ENCODE assay signal across 23 mouse cellular contexts in the genomic region with DNA sequence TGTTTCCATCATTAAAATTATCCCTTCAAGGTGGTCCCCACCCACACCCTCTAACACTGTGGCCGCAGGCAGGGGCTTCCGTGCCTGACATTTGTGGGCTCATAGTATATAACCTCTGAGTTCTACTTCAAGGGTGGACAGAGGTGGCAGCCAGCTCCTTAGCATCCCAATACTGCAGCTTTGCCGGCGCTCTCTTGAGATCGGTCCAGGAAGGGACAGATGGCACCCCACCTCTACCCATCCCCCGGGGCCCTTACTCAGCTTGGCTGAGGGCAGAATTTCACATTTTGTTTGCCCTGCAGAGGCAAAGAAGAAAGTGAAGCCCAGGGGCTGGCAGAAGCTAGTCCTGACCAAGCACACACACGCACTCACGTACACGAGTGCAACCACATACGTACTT. TPM values are rescaled to one million over a fixed set of nuclear protein-coding genes. Genes with fewer than 3 reads are reported as not detected.
DNase-seq lines count a peak whose midpoint lies in the region; TF ChIP-seq lines count a peak whose summit lies in the region.
"Had no signal": no experiment of that assay in that cellular context is flagged by ENCODE, and none has a peak within 500 bp of the region (broad histone marks: within the 10 kb centered on the region; RNA-seq: fewer than 3 reads in every experiment).

No protein-coding gene starts in this region.

- TF ChIP-seq CTCF in cerebellum, adult 2 months (IDR thresholded peaks at IDR 0.05; ENCODE audit: borderline replicate concordance, insufficient read depth, low read depth, low read length) = no peak
- TF ChIP-seq CTCF in left cerebral cortex, adult 2 months (IDR thresholded peaks at IDR 0.05) = no peak
- no peak for TF ChIP-seq CTCF in ES-Bruce4 (IDR thresholded peaks at IDR 0.05; ENCODE audit: low read depth, low read length)

- no peak for TF ChIP-seq EP300 in ES-Bruce4 (IDR thresholded peaks at IDR 0.05; ENCODE audit: insufficient read depth, low read depth, low read length)

- H3K27ac ChIP-seq in cerebellum, adult 2 months (ENCODE audit: insufficient read depth, low read length) = peak overlapping the region; percentile 61
- peak overlapping the region; percentile 53; the same call in 1 of the 2 replicates for H3K27ac ChIP-seq in left cerebral cortex, adult 2 months
- 0 out of 2 replicates have a peak overlapping the region, but pooled peaks have one; percentile 14 for H3K27ac ChIP-seq in ES-Bruce4 (ENCODE audit: insufficient read depth, low read length)
- no peak overlapping the region for H3K27ac ChIP-seq in limb, embryonic 10.5 days
- H3K27ac ChIP-seq: embryonic facial prominence, embryonic 12.5 days; forebrain, embryonic 15.5 days; gastrocnemius, adult 2 months; heart, adult 2 months; hindbrain, embryonic 14.5 days; limb, embryonic 15.5 days; midbrain, embryonic 15.5 days had no signal

- H3K9me3 ChIP-seq in ES-Bruce4 (replicated peaks; ENCODE audit: control insufficient read depth, insufficient read depth, low read length, poor library complexity, severe bottlenecking) = no peaks in the 10 kb centered on the region
- no peaks in the 10 kb centered on the region for H3K9me3 ChIP-seq in limb, embryonic 10.5 days (replicated peaks)
- H3K9me3 ChIP-seq: embryonic facial prominence, embryonic 12.5 days; forebrain, embryonic 15.5 days; heart, embryonic 12.5 days; limb, embryonic 15.5 days; midbrain, embryonic 15.5 days had no signal

- H3K4me3 ChIP-seq in cerebellum, adult 2 months (replicated peaks; ENCODE audit: insufficient read depth, low read depth, low read length) = no peak overlapping the region
- no peak overlapping the region for H3K4me3 ChIP-seq in left cerebral cortex, adult 2 months
- H3K4me3 ChIP-seq in ES-Bruce4 (ENCODE audit: low read depth, low read length) = peak overlapping the region; percentile 11; the same call in 1 of the 2 replicates
- no peak overlapping the region for H3K4me3 ChIP-seq in limb, embryonic 10.5 days
- H3K4me3 ChIP-seq: embryonic facial prominence, embryonic 12.5 days; forebrain, embryonic 15.5 days; gastrocnemius, adult 2 months; heart, adult 2 months; heart, embryonic 12.5 days; limb, embryonic 15.5 days; midbrain, embryonic 15.5 days had no signal

- H3K9ac ChIP-seq in ES-Bruce4 (ENCODE audit: low read depth, poor library complexity, severe bottlenecking) = no peak overlapping the region
- H3K9ac ChIP-seq: embryonic facial prominence, embryonic 12.5 days; forebrain, embryonic 15.5 days; heart, embryonic 12.5 days; hindbrain, embryonic 14.5 days; limb, embryonic 15.5 days; midbrain, embryonic 15.5 days had no signal

- peaks cover 7% of the 10 kb centered on the region for H3K36me3 ChIP-seq in ES-Bruce4 (ENCODE audit: control insufficient read depth, insufficient read depth, low read length, poor library complexity, severe bottlenecking)
- H3K36me3 ChIP-seq in limb, embryonic 10.5 days = peaks cover 71% of the 10 kb centered on the region

- DNase-seq in cerebellum, adult 2 months = peak; percentile 63 to 74
- DNase-seq in cerebellum, adult 8-10 months = no peak
- no peak for DNase-seq in left cerebral cortex, adult 2 months (ENCODE audit: extremely low spot score in 1 of 2, low spot score in 2 of 2)
- no peak for DNase-seq in left cerebral cortex, postnatal 25 days (ENCODE audit: low spot score in 2 of 2)
- DNase-seq in cerebellum, adult 9-11 months = peak; percentile 71
- DNase-seq in limb, embryonic 10.5 days (ENCODE audit: low spot score) = no peak
- no peak for DNase-seq in retina, embryonic 14.5 days (ENCODE audit: low spot score)
- DNase-seq: adrenal gland, postnatal 25 days; gastrocnemius, adult 2 months; gastrocnemius, postnatal 36 days; heart, adult 2 months; kidney, adult 11 months; kidney, postnatal 14 days; left cerebral cortex, postnatal 4 days; thymus, adult 2 months; thymus, postnatal 4 days had no signal

- peaks cover 34% of the 10 kb centered on the region for H3K4me1 ChIP-seq in cerebellum, adult 2 months (ENCODE audit: control insufficient read depth, insufficient read depth, low read length)
- H3K4me1 ChIP-seq in ES-Bruce4 (ENCODE audit: control insufficient read depth, insufficient read depth, low read length) = peaks cover 4% of the 10 kb centered on the region
- peaks cover 27% of the 10 kb centered on the region for H3K4me1 ChIP-seq in limb, embryonic 10.5 days

- 23% methylated on average over 10 of the region's 10 CpGs for WGBS in cerebellum, adult 2 months
- 93% methylated on average over 10 of the region's 10 CpGs for WGBS in limb, embryonic 10.5 days

- H3K27me3 ChIP-seq in cerebellum, adult 2 months (ENCODE audit: control insufficient read depth, insufficient read depth, low read length) = no peaks in the 10 kb centered on the region
- no peaks in the 10 kb centered on the region for H3K27me3 ChIP-seq in ES-Bruce4 (ENCODE audit: control insufficient read depth, insufficient read depth, low read length, poor library complexity, severe bottlenecking)
- H3K27me3 ChIP-seq in limb, embryonic 10.5 days (ENCODE audit: low read depth, poor library complexity, severe bottlenecking) = no peaks in the 10 kb centered on the region
- H3K27me3 ChIP-seq: embryonic facial prominence, embryonic 12.5 days; forebrain, embryonic 15.5 days; heart, embryonic 12.5 days; limb, embryonic 15.5 days; midbrain, embryonic 15.5 days had no signal

- no peak for TF ChIP-seq POLR2A in cerebellum, adult 2 months (IDR thresholded peaks at IDR 0.05; ENCODE audit: borderline replicate concordance, insufficient read depth, low read length)
- no peak for TF ChIP-seq POLR2A in ES-Bruce4 (IDR thresholded peaks at IDR 0.05; ENCODE audit: insufficient read depth, low read length)

- intact Hi-C loops in left cerebral cortex, adult 2 months (cut with DNase I) = no loop called here
- intact Hi-C loops in left cerebral cortex, postnatal 25 days (cut with DNase I) = loop anchor here (5.0 kb wide), 1 partner anchor 40 kb away; no protein-coding TSS in a partner anchor

RNA-seq across cellular contexts. Expression of a gene that starts 2.6 kb away (rescaled TPM):
- 68.3 and 71.2 TPM in 2 replicates for polyA plus RNA-seq in cerebellum, adult 2 months (2012; rRNA removed)
- total RNA-seq in left cerebral cortex, adult 2 months (2021) = 10 to 100 TPM; 46.0 to 47.4 TPM
- total RNA-seq in left cerebral cortex, postnatal 25 days (2021) = 10 to 100 TPM; 43.5 to 44.3 TPM
- 13.9 and 16.9 TPM in 2 replicates for polyA plus RNA-seq in ES-Bruce4 (2011; ENCODE audit: insufficient read depth, insufficient read length, low read depth, missing spikeins)
- 6.8 and 7.2 TPM in 2 replicates for polyA plus RNA-seq in limb, embryonic 10.5 days (2016; fragmentation: Nextera tagmentation; extraction: Ambion mirVana)

RNA-seq across cellular contexts. Expression of a gene that starts 42.5 kb away (rescaled TPM):
- 46.3 and 50.0 TPM in 2 replicates for polyA plus RNA-seq in cerebellum, adult 2 months (2012; rRNA removed)
- 10 to 100 TPM; 39.6 to 41.0 TPM for total RNA-seq in left cerebral cortex, adult 2 months (2021)
- total RNA-seq in left cerebral cortex, postnatal 25 days (2021) = 10 to 100 TPM; 38.3 to 42.2 TPM
- polyA plus RNA-seq in ES-Bruce4 (2011; ENCODE audit: insufficient read depth, insufficient read length, low read depth, missing spikeins) = 37.2 and 41.8 TPM in 2 replicates
- 33.7 and 42.7 TPM in 2 replicates for polyA plus RNA-seq in limb, embryonic 10.5 days (2016; fragmentation: Nextera tagmentation; extraction: Ambion mirVana)

Comparison
In these comparisons a context has a peak if more than half of its experiments do, and no peak if none do; other contexts are left out.
1. DNase-seq: peak in cerebellum, adult 2 months (2 of 2) and cerebellum, adult 9-11 months (single experiment); none in cerebellum, adult 8-10 months (single experiment), left cerebral cortex, adult 2 months (0 of 2), left cerebral cortex, postnatal 25 days (0 of 2), limb, embryonic 10.5 days (single experiment) and retina, embryonic 14.5 days (single experiment).